Mouse (Mus musculus) liver, embryonic 14.5 days (tissue): ENCODE measurements around the gene Actn1.

ENCODE experiments used
- CTCF ChIP-seq: IDR thresholded peaks from 2 replicates; pipeline ENCODE4 v1.5.1; 2016; ENCODE audit warnings: antibody characterized with exemption, low read depth, control low read depth
- EP300 ChIP-seq: IDR thresholded peaks from 2 replicates; pipeline ENCODE4 v1.6.1; 2016; ENCODE audit warnings: antibody characterized with exemption, low read depth

DNA sequence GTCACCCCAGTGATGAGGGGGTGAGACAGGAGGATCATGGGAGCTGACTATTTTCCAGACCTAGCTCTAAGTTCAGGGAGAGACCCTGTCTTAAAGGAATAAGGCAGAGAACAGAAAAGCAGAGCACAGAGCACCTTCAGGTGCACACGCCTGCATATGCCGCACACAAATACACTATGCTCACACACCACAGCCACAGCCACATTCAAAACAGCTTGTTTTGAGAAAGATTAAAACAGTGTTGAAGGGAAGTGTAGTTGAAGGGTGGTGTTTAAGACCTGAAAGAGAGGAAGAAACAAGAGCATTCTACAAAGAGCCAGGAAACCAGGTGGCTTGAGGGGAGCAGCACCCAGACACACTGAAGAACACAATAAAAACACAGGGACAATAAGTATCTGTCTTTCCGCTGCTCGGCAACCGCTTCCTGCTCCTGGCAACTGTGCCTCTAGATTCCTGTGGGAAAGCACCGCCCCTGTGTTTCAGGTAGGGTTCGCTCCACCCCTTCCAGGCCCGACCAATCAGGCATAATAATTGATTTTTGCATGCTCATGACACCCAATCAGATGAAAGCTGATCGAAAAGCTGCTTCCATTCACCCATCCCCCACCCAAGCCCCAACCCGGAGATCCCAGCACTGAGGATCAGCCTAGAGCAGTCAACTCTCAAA lies 13.0 kb upstream of the Actn1 start:
- TF ChIP-seq CTCF, result no peak
- TF ChIP-seq EP300, result no peak
